Comparison of ENCODE assay signal across 14 mouse cellular contexts in the genomic region with DNA sequence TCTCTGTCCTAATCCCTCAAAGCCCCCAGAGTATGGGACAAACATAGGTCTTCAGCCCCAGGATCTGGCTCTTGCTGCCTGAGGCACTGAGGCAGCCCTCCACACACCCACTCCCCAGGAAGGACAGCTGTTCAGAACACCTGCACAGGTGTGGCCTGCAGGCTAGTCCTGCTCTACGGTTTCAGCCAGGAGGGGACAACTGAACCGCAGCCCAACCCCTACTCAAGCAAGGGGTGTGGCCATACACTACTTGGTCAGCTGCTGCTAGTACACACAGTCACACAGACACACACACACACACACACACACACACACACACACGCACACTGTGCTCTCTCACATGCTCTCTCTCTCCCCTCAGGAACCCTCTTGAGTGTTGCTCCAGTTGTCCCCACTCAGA. TPM values are rescaled to one million over a fixed set of nuclear protein-coding genes. Genes with fewer than 3 reads are reported as not detected.
DNase-seq lines count a peak whose midpoint lies in the region; ATAC-seq and TF ChIP-seq lines count a peak whose summit lies in the region.
"Had no signal": no experiment of that assay in that cellular context is flagged by ENCODE, and none has a peak within 500 bp of the region (broad histone marks: within the 10 kb centered on the region; RNA-seq: fewer than 3 reads in every experiment).

No protein-coding gene starts in this region.

- WGBS in embryonic facial prominence, embryonic 10.5 days: 65% methylated on average over 3 of the region's 3 CpGs
- WGBS in liver, postnatal 0 days (ENCODE audit: insufficient replicate concordance): 48% methylated on average over 3 of the region's 3 CpGs

- peak overlapping the region; percentile 97 for H3K27ac ChIP-seq in embryonic facial prominence, embryonic 10.5 days (replicated peaks)
- peak overlapping the region; percentile 96 for H3K27ac ChIP-seq in liver, postnatal 0 days (ENCODE audit: low read depth)
- H3K27ac ChIP-seq: left cerebral cortex, adult 2 months had no signal

- peaks cover 4% of the 10 kb centered on the region for H3K36me3 ChIP-seq in embryonic facial prominence, embryonic 10.5 days (replicated peaks)
- H3K36me3 ChIP-seq in liver, postnatal 0 days (replicated peaks; ENCODE audit: insufficient read depth, low read length): no peaks in the 10 kb centered on the region

- DNase-seq in kidney, adult 11 months: peak; percentile 39
- DNase-seq in kidney, postnatal 14 days: no peak
- peak; percentile 27 for DNase-seq in A20 (ENCODE audit: low read depth, low spot score)
- no peak for DNase-seq in embryonic facial prominence, embryonic 10.5 days (ENCODE audit: low spot score)
- DNase-seq in liver, postnatal 0 days: no peak
- no peak for DNase-seq in adrenal gland, adult 2 months
- no peak for DNase-seq in c-Kit-positive CD71-positive TER-119-positive erythroid progenitor cells, embryonic 14.5 days (ENCODE audit: low spot score)
- DNase-seq in ovary, postnatal 14 days (ENCODE audit: low spot score): no peak
- DNase-seq: thymus, postnatal 25 days had no signal

- H3K9me3 ChIP-seq in embryonic facial prominence, embryonic 10.5 days: no peaks in the 10 kb centered on the region
- no peaks in the 10 kb centered on the region for H3K9me3 ChIP-seq in liver, postnatal 0 days (ENCODE audit: low read length)
- H3K9me3 ChIP-seq: heart, embryonic 12.5 days; lung, embryonic 15.5 days had no signal

- ATAC-seq in liver, postnatal 0 days: peak; percentile 22
- ATAC-seq: hindbrain, postnatal 0 days had no signal

- TF ChIP-seq CTCF in liver, postnatal 0 days (IDR thresholded peaks at IDR 0.05; ENCODE audit: low read depth): no peak

- H3K9ac ChIP-seq in liver, postnatal 0 days (replicated peaks): peak overlapping the region; percentile 46; the same call in 1 of the 2 replicates
- H3K9ac ChIP-seq: heart, embryonic 12.5 days had no signal

- H3K4me2 ChIP-seq in liver, postnatal 0 days (ENCODE audit: low read depth, low read length): peak overlapping the region; percentile 92; the same call in 1 of the 2 replicates
- H3K4me2 ChIP-seq: heart, embryonic 12.5 days had no signal

- H3K4me1 ChIP-seq in embryonic facial prominence, embryonic 10.5 days: peaks cover 48% of the 10 kb centered on the region
- peaks cover 22% of the 10 kb centered on the region for H3K4me1 ChIP-seq in liver, postnatal 0 days (ENCODE audit: insufficient read depth)

- TF ChIP-seq EP300 in liver, postnatal 0 days (IDR thresholded peaks at IDR 0.05; ENCODE audit: low read depth): no peak

- H3K27me3 ChIP-seq in embryonic facial prominence, embryonic 10.5 days (replicated peaks; ENCODE audit: low read depth, poor library complexity, severe bottlenecking): no peaks in the 10 kb centered on the region
- peaks cover 16% of the 10 kb centered on the region for H3K27me3 ChIP-seq in liver, postnatal 0 days (ENCODE audit: insufficient read depth, low read length)
- H3K27me3 ChIP-seq: heart, embryonic 12.5 days; lung, embryonic 15.5 days had no signal

- peak overlapping the region; percentile 32; the same call in 1 of the 2 replicates for H3K4me3 ChIP-seq in embryonic facial prominence, embryonic 10.5 days
- no peak overlapping the region for H3K4me3 ChIP-seq in liver, postnatal 0 days (ENCODE audit: low read depth, low read length)
- H3K4me3 ChIP-seq: heart, embryonic 12.5 days; left cerebral cortex, adult 2 months; lung, embryonic 15.5 days had no signal

RNA-seq across cellular contexts. Expression of a gene that starts 2.1 kb away (rescaled TPM):
- polyA plus RNA-seq in embryonic facial prominence, embryonic 10.5 days (2016; fragmentation: Nextera tagmentation; extraction: Ambion mirVana): 63.6 and 78.0 TPM in 2 replicates
- polyA plus RNA-seq in liver, postnatal 0 days (2015; fragmentation: Nextera tagmentation; extraction: Ambion mirVana): 38.0 and 46.6 TPM in 2 replicates
- total RNA-seq in adrenal gland, adult 2 months (2021): 10 to 100 TPM; 49.7 to 71.5 TPM
- polyA plus RNA-seq in adrenal gland, adult 2 months (2012; rRNA removed): 335 and 389 TPM in 2 replicates

RNA-seq across cellular contexts. Expression of a gene that starts 11.7 kb away (rescaled TPM):
- 5.4 and 5.5 TPM in 2 replicates for polyA plus RNA-seq in embryonic facial prominence, embryonic 10.5 days (2016; fragmentation: Nextera tagmentation; extraction: Ambion mirVana)
- 4.6 and 5.6 TPM in 2 replicates for polyA plus RNA-seq in liver, postnatal 0 days (2015; fragmentation: Nextera tagmentation; extraction: Ambion mirVana)
- total RNA-seq in adrenal gland, adult 2 months (2021): 10 to 100 TPM; 11.9 to 16.8 TPM
- 40.1 and 58.8 TPM in 2 replicates for polyA plus RNA-seq in adrenal gland, adult 2 months (2012; rRNA removed)
- total RNA-seq: monocyte, adult 5-6 weeks had no signal

RNA-seq across cellular contexts. Expression of a gene that starts 12.8 kb away (rescaled TPM):
- polyA plus RNA-seq in embryonic facial prominence, embryonic 10.5 days (2016; fragmentation: Nextera tagmentation; extraction: Ambion mirVana): 4.0 and 5.0 TPM in 2 replicates
- polyA plus RNA-seq in liver, postnatal 0 days (2015; fragmentation: Nextera tagmentation; extraction: Ambion mirVana): 5.3 and 5.9 TPM in 2 replicates
- total RNA-seq in adrenal gland, adult 2 months (2021): 10 to 100 TPM; 16.5 to 17.8 TPM
- polyA plus RNA-seq in adrenal gland, adult 2 months (2012; rRNA removed): 32.1 and 36.1 TPM in 2 replicates

RNA-seq across cellular contexts. Expression of a gene that starts 12.8 kb away (rescaled TPM):
- polyA plus RNA-seq in embryonic facial prominence, embryonic 10.5 days (2016; fragmentation: Nextera tagmentation; extraction: Ambion mirVana): 109 and 110 TPM in 2 replicates
- 40.0 and 40.7 TPM in 2 replicates for polyA plus RNA-seq in liver, postnatal 0 days (2015; fragmentation: Nextera tagmentation; extraction: Ambion mirVana)
- total RNA-seq in adrenal gland, adult 2 months (2021): 100 to 1,000 TPM; 106 to 119 TPM
- polyA plus RNA-seq in adrenal gland, adult 2 months (2012; rRNA removed): 143 and 164 TPM in 2 replicates

RNA-seq across cellular contexts. Expression of a gene that starts 17.2 kb away (rescaled TPM):
- polyA plus RNA-seq in embryonic facial prominence, embryonic 10.5 days (2016; fragmentation: Nextera tagmentation; extraction: Ambion mirVana): 83.1 and 84.3 TPM in 2 replicates
- 62.8 and 64.6 TPM in 2 replicates for polyA plus RNA-seq in liver, postnatal 0 days (2015; fragmentation: Nextera tagmentation; extraction: Ambion mirVana)
- total RNA-seq in adrenal gland, adult 2 months (2021): 100 to 1,000 TPM; 167 to 218 TPM
- polyA plus RNA-seq in adrenal gland, adult 2 months (2012; rRNA removed): 69.3 and 79.6 TPM in 2 replicates

Comparison
In these comparisons a context has a peak if more than half of its experiments do, and no peak if none do; other contexts are left out.
1. DNase-seq: peak in kidney, adult 11 months (single experiment) and A20 (single experiment); none in kidney, postnatal 14 days (single experiment), embryonic facial prominence, embryonic 10.5 days (single experiment), liver, postnatal 0 days (single experiment), adrenal gland, adult 2 months (single experiment), c-Kit-positive CD71-positive TER-119-positive erythroid progenitor cells, embryonic 14.5 days (single experiment) and ovary, postnatal 14 days (single experiment).